Mouse (Mus musculus) MEL (cell line): Measurements from ENCODE around the gene Gm10644.

Experiments
- CTCF ChIP-seq, 3 experiments: IDR thresholded peaks in 2 of 3; conservative IDR thresholded peaks in 1 of 3; 2 replicates each; pipeline ENCODE4 v1.5.1; 2011 to 2012; ENCODE audit warnings: low read length in 3 of 3, low read depth in 2 of 3, mild to moderate bottlenecking in 2 of 3, improper control_type of control experiment in 1 of 3, inconsistent platforms in 1 of 3, mixed read lengths in 1 of 3, moderate library complexity in 1 of 3; ENCODE audit not compliant: control insufficient read depth in 1 of 3, insufficient read depth in 1 of 3, poor library complexity in 1 of 3, severe bottlenecking in 1 of 3
- E2F4 ChIP-seq: IDR thresholded peaks from 2 replicates; pipeline ENCODE4 v1.6.1; 2011; ENCODE audit warnings: low read depth, low read length, improper control_type of control experiment, borderline replicate concordance
- EP300 ChIP-seq, 2 experiments: IDR thresholded peaks; 2 replicates each; pipeline ENCODE4 v1.6.1; 2011; ENCODE audit warnings: improper control_type of control experiment in 2 of 2, low read length in 2 of 2, low read depth in 1 of 2, mild to moderate bottlenecking in 1 of 2
- ETS1 ChIP-seq: IDR thresholded peaks from 2 replicates; pipeline ENCODE4 v1.6.1; 2012; ENCODE audit warnings: low read depth, mild to moderate bottlenecking, inconsistent platforms, low read length, improper control_type of control experiment, moderate library complexity
- JUND ChIP-seq: IDR thresholded peaks from 2 replicates; pipeline ENCODE4 v1.6.1; 2011; ENCODE audit warnings: low read depth, mild to moderate bottlenecking, improper control_type of control experiment, low read length
- MAFK ChIP-seq: IDR thresholded peaks from 2 replicates; pipeline ENCODE4 v1.6.1; 2011; ENCODE audit warnings: low read depth, mild to moderate bottlenecking, low read length, improper control_type of control experiment, borderline replicate concordance
- NRF1 ChIP-seq: IDR thresholded peaks from 2 replicates; pipeline ENCODE4 v1.6.1; 2014; ENCODE audit warnings: low read depth, mild to moderate bottlenecking, inconsistent platforms, low read length, improper control_type of control experiment, moderate library complexity; ENCODE audit not compliant: poor library complexity, insufficient read depth, severe bottlenecking
- POLR2A ChIP-seq, 2 experiments: IDR thresholded peaks; 2 replicates each; pipeline ENCODE4 v1.6.1; 2011 to 2012; ENCODE audit warnings: low read length in 2 of 2, mild to moderate bottlenecking in 2 of 2, control low read depth in 1 of 2, improper control_type of control experiment in 1 of 2, low read depth in 1 of 2, moderate library complexity in 1 of 2; ENCODE audit not compliant: control insufficient read depth in 1 of 2, insufficient read depth in 1 of 2, poor library complexity in 1 of 2
- SIN3A ChIP-seq: IDR thresholded peaks from 2 replicates; pipeline ENCODE4 v1.6.1; 2012; ENCODE audit warnings: low read length, improper control_type of control experiment, inconsistent platforms
- ZKSCAN1 ChIP-seq: IDR thresholded peaks from 2 replicates; pipeline ENCODE4 v1.6.1; 2012; ENCODE audit warnings: low read depth, mild to moderate bottlenecking, inconsistent platforms, low read length, improper control_type of control experiment, moderate library complexity
- ZMIZ1 ChIP-seq: IDR thresholded peaks from 2 replicates; pipeline ENCODE4 v1.6.1; 2012; ENCODE audit warnings: low read depth, mild to moderate bottlenecking, inconsistent platforms, low read length, improper control_type of control experiment, moderate library complexity

DNA sequence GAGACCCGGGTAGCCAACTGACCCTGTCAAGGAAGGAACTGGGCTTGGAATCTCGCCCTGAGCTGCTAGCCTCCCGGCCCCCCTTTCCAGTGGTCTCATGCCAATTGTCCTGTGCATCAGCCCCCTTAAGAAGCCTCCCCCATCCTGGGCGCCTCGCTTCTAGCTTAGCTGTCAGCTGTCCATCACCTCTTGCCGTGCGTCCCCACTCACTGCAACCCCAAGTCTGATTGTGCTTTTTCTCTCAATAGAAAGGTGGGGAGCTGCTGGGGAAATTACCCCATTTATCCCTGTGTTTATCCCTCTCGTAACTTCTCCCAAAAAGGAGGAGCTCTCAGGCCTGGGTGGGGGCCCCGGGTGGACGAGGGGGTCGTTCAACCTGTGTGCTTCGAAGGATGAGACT is 41.0 kb upstream of the Gm10644 start:
- no peak for TF ChIP-seq CTCF (IDR thresholded peaks at IDR 0.05 in 2 of 3, conservative IDR thresholded peaks at IDR 0.05 in 1 of 3; ENCODE audit: control insufficient read depth in 1 of 3, insufficient read depth in 1 of 3, low read depth in 2 of 3, low read length in 3 of 3, poor library complexity in 1 of 3, severe bottlenecking in 1 of 3)
- TF ChIP-seq SIN3A: no peak
- TF ChIP-seq POLR2A (IDR thresholded peaks at IDR 0.05; ENCODE audit: control insufficient read depth in 1 of 2, insufficient read depth in 1 of 2, low read depth in 1 of 2, low read length in 2 of 2, poor library complexity in 1 of 2): no peak
- TF ChIP-seq E2F4: no peak
- no peak for TF ChIP-seq NRF1
- TF ChIP-seq ZMIZ1: no peak
- no peak for TF ChIP-seq EP300 (IDR thresholded peaks at IDR 0.05; ENCODE audit: low read depth in 1 of 2, low read length in 2 of 2)
- TF ChIP-seq ZKSCAN1: no peak
- TF ChIP-seq MAFK: no peak
- TF ChIP-seq ETS1: no peak
- TF ChIP-seq JUND: no peak
